Mouse (Mus musculus) heart, adult 2 months (tissue): ENCODE data around the gene Map4k2.

Experiments
- CTCF ChIP-seq: fragments of 200-600 bp; IDR thresholded peaks from 2 replicates; pipeline ENCODE4 v1.8.1; 2022; ENCODE audit warnings: antibody characterized with exemption, mild to moderate bottlenecking, moderate library complexity
- EP300 ChIP-seq: fragments of 200-500 bp; IDR thresholded peaks from 2 replicates; pipeline ENCODE4 v1.6.1; 2011; ENCODE audit warnings: low read depth, low read length, control low read depth; ENCODE audit not compliant: insufficient read depth

GRCm38 (mm10) chr19:6351431-6352106 is 10.6 kb downstream of the Map4k2 start:
- TF ChIP-seq EP300 = no peak
- no peak for TF ChIP-seq CTCF
